Mouse (Mus musculus): Measurements from ENCODE around the gene Hoxd10. TPM values are rescaled to one million over a fixed set of nuclear protein-coding genes. Genes with fewer than 3 reads are reported as not detected.

Hoxd10 gene
- total RNA-seq, 4 experiments from 2014 or later, result 6.1 to 8.5 (median 7.6) TPM

DNA sequence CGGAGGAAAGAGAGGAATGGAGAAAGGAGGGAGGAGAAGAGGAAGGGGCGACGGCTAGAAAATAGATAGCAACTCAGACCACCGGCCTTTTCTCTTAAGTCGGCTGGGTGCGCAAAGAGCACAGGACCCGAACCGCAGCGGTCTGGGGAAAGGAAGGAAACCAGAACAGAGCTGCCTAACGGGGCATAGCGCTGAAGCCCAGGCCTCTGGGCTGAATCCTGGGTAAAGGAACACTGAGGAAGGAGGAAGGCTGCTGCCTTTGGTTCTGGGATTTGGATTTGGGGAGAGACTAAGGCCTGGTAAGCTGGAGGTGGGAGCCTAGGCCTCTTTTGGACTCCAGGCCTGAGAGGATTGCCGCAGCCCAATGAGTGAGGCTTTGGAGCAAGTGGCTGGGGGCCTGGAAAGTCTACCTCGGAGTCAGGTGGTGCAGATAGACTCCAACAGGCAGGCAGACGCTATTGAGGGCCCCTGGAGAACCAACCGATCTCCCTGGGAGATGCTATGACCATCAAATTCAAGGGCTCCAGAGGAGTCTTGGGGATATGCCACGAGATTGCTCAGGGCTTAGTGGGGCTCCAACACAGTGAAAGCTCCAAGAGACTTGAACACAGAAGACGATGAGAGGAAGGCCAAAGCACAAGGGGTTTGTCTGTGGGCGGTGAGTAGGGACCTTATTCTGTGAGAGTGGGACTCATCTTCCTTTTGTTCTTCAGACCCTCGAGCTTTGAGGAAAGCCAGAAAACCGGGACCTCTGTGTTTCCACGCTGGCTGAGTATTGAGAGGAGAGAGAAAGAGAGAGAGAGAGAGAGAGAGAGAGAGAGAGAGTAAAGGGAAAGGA lies 10.9 kb upstream of the Hoxd10 start:
- DNase-seq (ENCODE audit: low spot score in 2 of 2), result no peak

DNA sequence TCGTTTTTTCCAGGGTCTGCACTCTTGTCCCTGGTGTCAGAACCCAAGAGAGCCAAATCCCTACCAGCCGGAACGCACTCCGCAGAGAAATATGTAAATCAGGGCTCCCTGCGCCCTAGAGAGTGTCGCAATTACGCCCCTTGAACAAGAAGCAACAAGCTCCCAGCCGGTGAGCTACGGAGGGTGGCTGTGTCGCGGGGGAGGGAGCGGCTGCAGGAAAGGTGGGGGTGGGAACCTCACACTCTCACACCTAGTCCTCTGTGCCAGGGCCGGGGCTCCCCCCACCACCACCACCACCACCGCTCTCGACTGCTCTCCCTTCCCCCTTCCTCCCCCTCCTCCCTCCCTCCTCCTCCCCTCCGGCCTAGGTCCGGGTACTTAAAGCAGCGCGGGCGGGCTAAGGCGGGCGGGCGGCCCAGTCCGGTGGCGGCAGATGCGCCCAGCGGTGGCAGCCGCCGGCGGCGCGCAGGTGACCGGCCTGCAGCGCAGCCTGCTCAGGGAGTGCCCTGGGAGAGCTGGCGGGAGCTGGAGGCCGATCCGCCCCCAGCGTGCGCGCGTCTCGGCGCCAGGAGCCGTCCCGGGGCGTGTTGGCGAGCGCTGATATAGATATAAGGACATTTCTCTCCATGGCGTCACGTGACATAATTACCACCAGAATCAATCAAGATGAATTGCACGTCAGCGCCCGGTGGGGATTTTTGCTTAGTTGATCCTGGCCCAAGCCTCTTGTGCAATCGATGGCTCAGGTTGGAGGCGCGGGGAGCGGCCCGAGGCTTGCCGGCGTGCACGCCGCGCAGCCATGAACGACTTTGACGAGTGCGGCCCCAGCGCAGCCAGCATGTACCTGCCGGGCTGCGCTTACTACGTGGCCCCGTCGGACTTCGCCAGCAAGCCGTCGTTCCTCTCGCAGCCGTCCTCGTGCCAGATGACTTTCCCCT lies 9.9 kb upstream of the Hoxd10 start:
- no peak for DNase-seq (ENCODE audit: low spot score in 2 of 2)

DNA sequence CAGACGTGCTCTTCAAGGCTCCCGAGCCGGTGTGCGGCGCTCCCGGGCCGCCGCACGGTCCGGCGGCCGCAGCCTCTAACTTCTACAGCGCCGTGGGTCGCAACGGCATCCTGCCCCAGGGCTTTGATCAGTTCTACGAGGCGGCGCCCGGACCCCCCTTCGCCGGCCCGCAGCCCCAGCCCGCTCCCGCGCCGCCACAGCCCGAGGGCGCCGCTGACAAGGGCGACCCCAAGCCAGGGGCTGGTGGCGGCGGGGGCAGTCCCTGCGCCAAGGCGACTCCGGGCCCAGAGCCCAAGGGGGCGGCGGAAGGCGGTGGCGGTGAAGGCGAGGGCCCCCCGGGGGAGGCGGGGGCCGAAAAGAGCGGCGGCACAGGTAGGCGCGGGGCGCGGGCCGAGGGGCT lies 8.9 kb upstream of the Hoxd10 start:
- DNase-seq (ENCODE audit: low spot score in 2 of 2), result no peak

DNA sequence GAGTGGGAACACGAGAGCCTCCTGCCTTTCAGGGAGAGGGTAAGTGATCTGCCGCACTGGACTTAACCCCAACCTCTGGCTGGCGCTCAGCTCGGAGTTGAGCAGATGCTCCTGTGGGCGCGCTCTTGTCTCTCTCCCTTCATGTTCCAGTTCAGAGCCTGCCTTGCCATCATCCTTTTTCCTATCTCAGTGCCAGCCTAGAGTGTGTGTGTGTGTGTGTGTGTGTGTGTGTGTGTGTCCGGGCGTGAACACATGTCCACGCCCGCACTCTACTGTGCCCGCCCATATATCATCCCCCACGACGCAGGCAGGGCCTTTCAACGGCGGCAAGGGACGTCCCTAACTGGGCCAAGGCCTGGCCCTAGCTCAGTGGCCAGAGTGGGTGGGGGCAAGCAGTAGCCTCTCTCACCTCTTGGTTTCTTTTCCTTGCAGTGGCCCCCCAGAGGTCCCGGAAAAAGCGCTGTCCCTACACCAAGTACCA lies 8.2 kb upstream of the Hoxd10 start:
- DNase-seq (ENCODE audit: low spot score in 2 of 2), result no peak

DNA sequence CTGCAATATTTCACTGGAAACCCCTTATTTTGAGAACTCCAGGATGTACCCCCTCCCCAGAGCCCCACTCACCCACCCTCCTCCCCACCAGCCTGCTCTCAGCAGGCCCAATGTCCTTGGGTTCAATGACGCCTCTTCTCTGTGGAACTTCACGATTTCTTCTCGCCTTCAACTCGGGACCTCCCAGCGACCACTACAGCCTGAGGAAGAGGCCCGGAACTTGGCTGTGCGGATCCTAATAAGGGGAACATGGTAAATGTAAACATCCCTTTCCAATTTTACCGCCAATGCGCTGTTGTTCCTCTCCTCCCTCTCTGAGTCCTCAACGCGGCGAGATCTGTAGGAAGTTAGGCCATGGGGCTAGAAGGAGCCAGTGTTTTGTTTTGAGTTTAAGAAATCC lies 7.6 kb upstream of the Hoxd10 start:
- DNase-seq (ENCODE audit: low spot score in 2 of 2), result no peak

DNA sequence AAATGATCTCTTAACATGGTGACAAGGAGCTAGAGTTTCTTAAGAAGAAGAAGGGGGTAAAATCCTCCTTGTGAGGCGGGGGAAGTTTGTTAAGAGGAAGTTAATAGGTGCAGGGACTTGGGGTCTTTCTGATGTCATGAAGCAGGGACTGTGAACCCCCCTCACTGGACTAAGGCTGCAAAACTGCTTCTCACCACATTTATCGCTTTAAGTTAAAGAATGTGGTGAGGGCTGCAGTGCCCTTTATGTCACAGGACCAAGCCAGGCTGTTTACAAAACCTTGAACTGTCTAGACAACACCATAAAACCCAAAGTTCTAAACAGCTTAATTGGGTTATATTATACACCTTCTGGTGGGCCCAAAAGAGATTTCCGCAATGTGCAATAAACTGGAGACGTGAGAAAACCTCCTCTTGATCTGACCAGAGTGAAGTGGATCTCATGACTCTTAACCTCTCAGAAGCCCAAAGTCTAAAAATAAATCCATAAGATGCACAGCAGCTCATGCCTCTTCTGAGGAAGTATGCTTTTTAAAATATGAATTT lies 6.6 kb upstream of the Hoxd10 start:
- no peak for DNase-seq (ENCODE audit: low spot score in 2 of 2)

DNA sequence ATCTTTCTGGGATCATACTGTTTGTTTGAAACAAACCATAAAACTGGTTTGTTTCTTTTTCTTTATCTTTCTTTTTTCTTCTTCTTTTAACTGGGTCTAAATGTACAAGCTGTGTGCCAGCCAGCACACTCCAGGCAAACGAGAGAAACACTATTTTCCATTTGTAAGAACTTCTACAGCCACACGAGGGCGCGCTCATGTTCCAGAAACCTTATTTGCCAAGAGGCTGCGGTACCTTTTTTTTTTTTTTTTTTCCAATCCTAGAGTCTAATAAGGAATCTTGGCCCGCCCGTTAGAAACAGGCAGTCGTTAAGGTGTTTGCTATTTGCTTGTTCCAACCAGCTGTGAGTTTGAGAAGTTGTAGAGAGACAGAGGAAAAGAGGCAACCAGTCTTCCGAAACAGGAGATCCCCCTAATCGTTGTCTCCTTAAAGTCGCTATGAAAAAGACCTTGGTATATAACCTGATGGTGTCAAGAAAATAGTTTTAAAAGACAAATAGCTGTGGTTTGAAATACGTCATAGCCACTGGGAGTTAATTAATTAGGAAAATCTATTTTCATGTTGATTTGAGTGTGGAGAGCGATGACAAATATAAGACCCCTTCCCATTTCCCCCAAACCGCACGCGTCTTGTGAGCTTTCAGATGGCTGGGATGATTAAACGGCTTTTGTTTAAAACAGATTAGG lies 5.3 kb upstream of the Hoxd10 start:
- peak in 1 of 2 experiments; percentile 55 for DNase-seq (ENCODE audit: low spot score in 2 of 2)

DNA sequence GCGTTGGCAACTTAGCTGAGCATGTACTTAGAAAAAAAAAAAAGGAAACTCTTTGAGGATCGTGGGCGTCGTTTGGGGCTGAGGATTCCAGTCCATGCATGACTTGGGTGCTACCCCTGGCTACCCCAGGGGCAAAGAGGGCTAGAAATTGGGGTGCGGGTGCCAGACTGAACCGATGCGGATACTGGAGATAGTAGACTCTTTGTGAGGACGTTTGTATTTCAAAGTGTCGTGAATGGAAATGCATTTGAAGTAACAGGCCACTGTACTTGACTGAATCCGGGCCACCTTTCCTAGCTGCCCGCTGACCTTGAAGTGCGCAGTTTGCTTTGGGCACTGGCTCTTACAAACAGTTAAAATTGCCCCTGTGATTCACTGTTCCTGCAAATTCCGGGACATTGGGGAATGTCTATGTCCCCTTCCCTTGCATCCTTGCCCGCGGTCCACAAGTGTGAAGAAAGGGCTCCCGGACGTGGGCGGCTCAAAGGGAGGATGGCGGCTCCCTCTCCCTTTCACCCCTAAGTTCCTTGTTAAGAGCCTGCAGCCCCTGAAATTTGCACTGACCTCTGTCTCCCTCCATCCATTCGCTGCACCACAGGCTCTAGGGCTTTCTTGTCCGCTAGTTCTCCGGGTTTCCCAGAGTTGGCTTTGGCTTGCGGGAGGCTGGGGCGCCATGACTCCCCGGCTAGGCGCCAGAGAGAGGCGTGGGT lies 4.6 kb upstream of the Hoxd10 start:
- no peak for DNase-seq (ENCODE audit: low spot score in 2 of 2)

DNA sequence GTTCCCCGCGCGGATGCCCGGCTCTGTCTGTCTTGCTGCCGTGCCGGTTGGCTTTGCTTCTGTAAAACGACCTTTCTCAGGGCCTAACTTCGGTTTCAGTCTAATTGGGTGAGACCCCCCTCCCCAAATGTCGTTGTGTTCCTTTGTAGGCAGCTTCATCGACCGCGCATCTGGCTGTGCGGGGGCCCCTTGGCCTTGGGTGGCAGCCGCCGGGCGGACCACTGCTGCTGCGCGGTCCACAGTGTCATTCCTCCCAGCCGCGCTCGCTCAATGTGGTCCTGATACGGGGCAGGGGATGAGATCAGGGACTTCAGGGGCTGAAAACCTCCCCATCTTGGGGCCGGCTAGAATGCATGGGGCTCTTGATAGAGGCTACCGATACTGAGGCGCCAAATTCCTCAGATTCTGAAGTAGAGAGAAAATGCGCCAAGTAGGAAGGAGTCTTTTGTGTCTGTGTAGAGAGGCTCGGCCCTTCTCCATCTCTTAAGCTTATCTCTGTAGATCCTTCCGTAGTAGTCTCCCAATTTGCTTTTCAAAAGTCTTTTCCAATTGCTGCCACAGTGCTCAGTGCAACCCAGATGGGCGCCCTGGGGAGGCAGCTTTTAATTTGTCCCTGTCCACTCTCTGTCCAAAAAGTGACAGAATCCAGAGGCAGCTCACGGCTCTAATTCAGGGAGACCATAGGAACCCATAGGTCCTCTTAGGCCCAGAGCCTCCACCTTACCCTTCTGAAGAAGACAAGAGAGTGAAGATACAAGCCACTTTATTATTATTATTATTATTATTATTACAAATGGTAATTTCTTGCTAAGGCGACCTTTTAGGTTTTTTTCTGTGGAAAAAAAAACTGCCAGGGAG lies 3.8 kb upstream of the Hoxd10 start:
- no peak for DNase-seq (ENCODE audit: low spot score in 2 of 2)

DNA sequence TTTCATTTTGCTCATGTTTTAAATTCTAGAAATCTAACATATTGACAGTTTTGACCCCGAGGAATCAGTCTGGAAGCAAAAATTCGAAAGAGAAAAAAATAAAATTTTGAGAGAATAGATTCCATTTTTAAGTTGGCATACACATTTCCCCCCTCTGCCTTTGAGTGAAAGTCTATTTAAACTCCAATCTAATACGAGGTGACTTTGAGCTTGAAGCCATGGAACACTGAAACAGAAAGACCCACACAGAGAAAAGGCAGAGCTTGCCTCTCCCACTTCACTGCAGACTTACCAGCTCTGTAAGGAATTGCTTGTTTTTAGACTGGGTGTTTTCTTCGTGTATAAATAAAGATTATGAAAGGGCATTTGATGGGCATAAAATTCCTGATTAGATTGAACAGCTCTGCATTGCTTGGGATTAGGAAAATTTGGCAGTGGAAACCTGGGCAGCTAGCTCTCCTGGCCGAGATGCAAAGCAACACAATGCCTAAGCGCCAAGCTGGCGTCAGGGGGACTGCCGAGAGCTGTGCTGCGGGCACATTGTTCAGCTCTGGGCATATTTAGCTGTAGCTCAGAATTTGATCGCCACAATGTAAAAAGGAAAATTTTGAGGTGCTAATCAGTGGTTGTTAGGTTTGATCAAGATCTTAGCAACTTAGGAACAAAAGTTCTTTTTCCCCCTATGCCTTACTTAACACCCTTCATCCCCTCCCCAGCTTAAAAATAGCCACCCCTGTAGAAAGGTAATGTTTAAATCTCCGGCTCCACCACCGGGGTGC lies 2.7 kb upstream of the Hoxd10 start:
- no peak for DNase-seq (ENCODE audit: low spot score in 2 of 2)

DNA sequence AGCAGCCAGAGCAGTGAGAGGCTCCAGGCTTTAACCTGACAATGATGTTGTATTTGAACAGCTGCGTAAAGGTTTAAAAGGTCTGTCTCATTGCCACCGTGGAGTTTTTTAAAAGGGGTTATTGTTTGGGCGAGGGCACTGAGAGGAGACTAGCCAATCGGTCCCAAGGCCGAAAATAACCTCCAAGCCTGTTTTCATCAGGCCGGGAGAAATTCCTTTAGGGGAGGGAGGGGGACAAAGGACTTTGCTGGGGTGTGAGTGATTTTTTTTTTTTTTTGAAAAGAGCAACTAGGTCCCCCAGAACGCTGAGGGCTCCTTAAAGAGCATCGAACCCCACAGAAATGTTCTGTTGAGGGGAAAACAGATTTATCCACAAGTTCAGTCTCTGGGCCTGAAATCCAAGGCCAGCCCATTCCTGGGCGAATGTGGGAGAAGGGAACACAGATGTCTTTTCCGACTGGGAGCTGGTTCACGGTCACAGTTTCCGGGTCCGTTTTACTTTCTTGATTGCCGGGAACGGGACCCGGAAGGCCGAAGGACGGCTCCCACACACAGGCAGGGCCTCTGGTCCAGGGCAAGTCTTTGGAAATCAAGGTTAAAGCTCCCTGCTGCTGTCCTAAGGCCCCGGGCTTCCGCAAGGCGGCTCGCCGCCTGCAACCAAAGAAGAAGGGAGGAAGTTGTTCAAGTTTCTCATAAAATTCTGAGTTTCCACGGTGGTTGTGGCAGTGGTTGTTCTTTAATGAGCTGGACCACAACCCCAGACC lies 2.0 kb upstream of the Hoxd10 start:
- DNase-seq (ENCODE audit: low spot score in 2 of 2), result no peak

DNA sequence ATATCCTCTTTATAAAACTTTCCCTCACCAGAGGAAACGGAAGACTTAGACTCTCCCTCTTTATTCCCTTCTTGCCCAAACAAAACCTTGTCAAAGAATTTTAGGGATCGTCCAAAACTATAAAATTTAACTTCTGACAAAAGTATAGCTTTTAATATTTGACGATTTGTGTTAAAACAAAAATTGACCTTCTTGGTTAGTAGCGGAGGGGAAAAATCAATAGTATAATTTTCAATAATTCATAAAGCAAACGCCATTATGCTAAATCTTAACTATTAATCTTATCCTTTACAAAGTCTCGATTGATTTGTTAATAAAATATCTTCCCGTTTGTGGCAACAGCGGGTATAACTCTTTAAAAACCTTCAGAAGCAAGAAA lies 1.4 kb upstream of the Hoxd10 start:
- DNase-seq (ENCODE audit: low spot score in 2 of 2), result no peak

DNA sequence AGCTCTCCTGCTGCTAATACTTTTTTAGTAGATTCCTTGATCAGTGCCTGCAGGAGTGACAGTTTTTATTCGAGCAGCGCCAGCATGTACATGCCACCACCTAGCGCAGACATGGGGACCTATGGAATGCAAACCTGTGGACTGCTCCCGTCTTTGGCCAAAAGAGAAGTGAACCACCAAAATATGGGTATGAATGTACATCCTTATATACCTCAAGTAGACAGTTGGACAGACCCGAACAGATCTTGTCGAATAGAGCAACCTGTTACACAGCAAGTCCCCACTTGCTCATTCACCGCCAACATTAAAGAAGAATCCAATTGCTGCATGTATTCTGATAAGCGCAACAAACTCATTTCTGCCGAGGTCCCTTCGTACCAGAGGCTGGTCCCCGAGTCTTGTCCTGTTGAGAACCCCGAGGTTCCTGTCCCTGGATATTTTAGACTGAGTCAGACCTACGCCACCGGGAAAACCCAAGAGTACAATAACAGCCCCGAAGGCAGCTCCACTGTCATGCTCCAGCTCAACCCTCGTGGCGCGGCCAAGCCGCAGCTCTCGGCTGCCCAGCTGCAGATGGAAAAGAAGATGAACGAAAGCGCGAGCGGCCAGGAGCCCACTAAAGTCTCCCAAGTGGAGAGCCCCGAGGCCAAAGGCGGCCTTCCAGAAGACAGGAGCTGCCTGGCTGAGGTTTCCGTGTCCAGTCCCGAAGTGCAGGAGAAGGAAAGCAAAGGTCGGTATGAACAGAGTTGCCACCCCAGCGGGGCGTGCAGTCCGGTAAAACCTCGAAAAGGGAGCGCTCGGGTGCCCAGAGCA lies 477 bp downstream of the Hoxd10 start:
- no peak for DNase-seq (ENCODE audit: low spot score in 2 of 2)

DNA sequence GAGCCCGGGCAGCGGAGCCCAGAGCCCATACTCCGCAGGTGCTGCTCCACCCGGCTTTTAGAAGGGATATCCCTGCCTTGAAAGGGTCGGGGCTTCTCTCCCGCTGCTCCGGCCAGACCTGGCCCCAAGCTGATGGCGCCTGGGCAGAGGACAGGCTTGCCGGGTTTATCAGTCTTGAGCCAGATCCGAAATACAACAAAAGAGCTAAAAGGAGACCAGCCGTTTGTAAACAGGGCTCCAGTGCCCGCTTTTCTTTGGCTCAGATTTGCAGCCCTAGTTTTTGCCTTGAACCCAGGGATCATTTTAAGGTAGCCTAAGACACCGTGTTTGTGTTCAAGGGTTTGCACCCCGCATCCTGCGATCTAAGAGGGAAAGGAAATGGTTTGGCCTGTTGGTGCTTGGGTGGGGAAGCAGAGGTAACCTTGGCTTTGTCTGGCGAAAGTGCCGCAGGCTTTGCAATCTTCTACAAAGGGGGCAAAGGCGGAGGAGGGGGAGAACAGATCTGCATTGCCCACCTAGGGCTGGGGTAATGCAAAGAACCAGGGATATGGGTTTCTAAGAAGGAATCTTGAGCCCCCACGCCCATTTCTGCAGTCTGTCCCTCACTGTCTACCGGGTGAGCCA lies 1.2 kb downstream of the Hoxd10 start:
- no peak for DNase-seq (ENCODE audit: low spot score in 2 of 2)

DNA sequence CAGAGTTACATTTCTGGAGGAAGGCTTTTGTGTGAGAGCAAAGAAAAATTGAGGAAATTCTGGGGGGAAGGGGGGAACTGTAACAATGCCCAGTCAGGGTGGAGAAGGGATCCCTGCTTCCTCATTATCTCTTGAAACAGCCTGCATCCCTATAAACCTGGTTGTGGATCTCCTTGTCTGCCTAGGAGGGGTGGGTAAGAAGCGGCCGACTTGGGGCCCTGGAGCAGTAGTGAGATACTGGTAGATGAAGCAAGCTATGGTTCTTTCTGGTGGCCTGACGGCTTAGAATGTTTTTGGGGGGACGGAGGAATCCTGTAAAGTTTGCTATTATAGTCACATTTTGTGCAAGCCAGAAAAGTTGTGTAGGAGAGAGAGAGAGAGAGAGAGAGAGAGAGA lies 1.7 kb downstream of the Hoxd10 start:
- DNase-seq (ENCODE audit: low spot score in 2 of 2), result no peak

DNA sequence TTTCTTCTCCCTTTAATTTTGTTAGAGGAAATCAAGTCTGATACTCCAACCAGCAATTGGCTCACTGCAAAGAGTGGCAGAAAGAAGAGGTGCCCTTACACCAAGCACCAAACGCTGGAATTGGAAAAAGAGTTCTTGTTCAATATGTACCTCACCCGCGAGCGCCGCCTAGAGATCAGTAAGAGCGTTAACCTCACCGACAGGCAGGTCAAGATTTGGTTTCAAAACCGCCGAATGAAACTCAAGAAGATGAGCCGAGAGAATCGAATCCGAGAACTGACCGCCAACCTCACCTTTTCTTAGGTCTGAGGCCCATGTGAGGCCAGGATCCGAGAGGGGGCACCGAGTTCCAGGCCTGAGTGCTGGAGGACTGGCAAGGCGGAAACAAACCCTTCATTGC lies 2.3 kb downstream of the Hoxd10 start:
- DNase-seq (ENCODE audit: low spot score in 2 of 2), result no peak

DNA sequence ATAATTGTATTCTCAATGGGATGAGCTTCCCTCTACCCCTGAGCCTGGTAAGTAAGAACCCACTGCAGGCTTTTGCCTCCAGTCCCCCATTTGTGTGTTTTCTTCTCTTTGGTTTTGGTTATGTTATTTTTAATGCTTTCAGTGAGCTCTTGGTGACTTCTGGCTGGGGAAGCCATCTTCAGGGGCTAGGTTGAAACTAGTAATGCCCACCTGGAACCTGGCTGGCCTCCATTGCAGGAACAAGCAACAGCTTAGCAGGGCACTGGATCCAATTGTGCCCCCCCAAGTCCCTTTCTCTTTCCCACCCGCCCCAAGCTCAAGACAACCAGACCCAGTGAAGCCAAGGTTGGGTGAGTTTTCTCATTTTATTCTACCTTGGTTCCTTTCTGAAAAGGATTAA lies 3.7 kb downstream of the Hoxd10 start:
- DNase-seq (ENCODE audit: low spot score in 2 of 2), result no peak
